Mouse (Mus musculus): ENCODE results near the gene Znrf2. TPM values are rescaled to one million over a fixed set of nuclear protein-coding genes. Genes with fewer than 3 reads are reported as not detected.
A peak's percentile ranks its signal among the peaks of the same experiment; 100 is the strongest.
"Not testable (repeated sequence)": the region's sequence is repeated elsewhere in the genome, so short reads cannot be mapped to it uniquely, and the experiment has no call there.

Gene Znrf2
- polyA plus RNA-seq, 1 experiment from 2014 or later = 5.3 TPM

DNA sequence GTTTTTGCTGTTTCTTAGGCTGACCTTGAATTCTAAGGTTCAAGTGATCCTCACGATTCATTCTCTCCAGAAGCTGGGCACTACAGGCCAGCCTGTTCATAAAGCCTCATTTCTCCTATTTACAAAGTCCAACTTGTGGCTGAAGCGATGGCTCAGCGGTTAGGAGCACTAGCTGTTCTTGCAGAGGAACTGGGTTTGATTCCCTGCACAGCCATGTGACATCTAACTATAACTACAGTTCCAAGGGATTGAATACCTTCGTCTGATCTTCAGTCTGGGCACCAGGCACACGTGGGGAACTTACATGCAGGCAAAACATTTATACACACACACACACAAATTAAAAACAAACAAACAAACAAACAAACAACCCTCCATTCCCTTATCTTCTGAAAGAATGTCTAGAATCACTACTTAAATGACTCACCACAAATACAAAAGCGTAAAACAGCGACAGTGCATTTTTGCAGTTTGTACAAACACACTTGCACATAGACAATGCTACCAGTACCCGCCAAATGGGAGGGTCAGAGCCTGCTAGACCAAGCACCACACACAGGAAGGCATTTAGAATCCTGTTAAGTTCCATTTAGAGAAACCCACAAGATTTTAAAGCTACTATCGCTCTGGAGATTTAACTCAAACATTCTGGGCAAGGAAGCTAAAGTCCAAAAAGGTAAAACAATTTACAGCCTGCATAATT is 1.1 kb upstream of the Znrf2 start:
- WGBS = 82% methylated on average over 9 of the region's 9 CpGs
- Histone ChIP-seq H3K4me2 (ENCODE audit: low read length) (peak overlapping the region; percentile 62), H3K9me3 (ENCODE audit: control insufficient read depth, low read length) (no peaks in the 10 kb centered on the region), H3K4me3 (ENCODE audit: low read length) (no peak overlapping the region), H3K27ac (ENCODE audit: low read depth, low read length) (no peak overlapping the region), H3K9ac (ENCODE audit: low read depth, low read length) (peak overlapping the region; percentile 28; the same call in 1 of the 2 replicates), H3K27me3 (replicated peaks; ENCODE audit: control insufficient read depth, insufficient read depth, low read length) (no peaks in the 10 kb centered on the region), H3K36me3 (ENCODE audit: control insufficient read depth, insufficient read depth, low read length) (no peaks in the 10 kb centered on the region), H3K4me1 (ENCODE audit: control insufficient read depth, insufficient read depth, low read depth, low read length) (peaks cover 31% of the 10 kb centered on the region)
- ATAC-seq = no peak

DNA sequence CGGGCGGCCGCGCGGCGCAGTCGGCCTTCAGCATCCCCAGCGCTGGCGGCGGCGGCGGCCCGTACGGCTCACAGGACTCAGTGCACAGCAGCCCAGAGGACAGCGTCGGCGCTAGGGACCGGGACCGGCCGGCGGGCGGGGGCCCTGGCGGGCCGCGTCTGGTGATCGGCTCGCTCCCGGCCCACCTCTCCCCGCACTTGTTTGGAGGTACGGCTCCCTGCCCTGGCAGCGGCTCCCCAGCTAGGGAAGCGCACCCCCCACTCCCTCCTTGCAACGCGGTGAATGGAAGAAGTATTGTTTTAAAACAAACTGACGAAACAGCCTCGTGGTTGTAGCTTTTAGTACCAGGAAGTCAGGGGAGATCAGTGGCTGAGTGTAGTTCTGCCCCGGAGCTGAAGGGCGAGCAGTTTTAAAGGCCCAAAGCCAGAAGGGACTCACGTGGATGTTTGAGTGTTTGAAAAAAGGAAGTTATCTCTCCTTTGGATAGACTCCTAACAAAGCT is 601 bp downstream of the Znrf2 start:
- WGBS = 2% methylated on average over 25 of the region's 39 CpGs
- peaks cover 25% of the 10 kb centered on the region for H3K4me1 ChIP-seq (ENCODE audit: control insufficient read depth, insufficient read depth, low read depth, low read length)
- no peaks in the 10 kb centered on the region for H3K27me3 ChIP-seq (replicated peaks; ENCODE audit: control insufficient read depth, insufficient read depth, low read length)
- no peaks in the 10 kb centered on the region for H3K36me3 ChIP-seq (ENCODE audit: control insufficient read depth, insufficient read depth, low read length)
- peak overlapping the region; percentile 79 for H3K4me3 ChIP-seq (ENCODE audit: low read length)
- H3K9me3 ChIP-seq (ENCODE audit: control insufficient read depth, low read length) = no peaks in the 10 kb centered on the region
- peak; percentile 25 for ATAC-seq
- H3K27ac ChIP-seq (ENCODE audit: low read depth, low read length) = peak overlapping the region; percentile 97
- H3K4me2 ChIP-seq (ENCODE audit: low read length) = peak overlapping the region; percentile 53
- H3K9ac ChIP-seq (ENCODE audit: low read depth, low read length) = peak overlapping the region; percentile 90

- Histone ChIP-seq H3K27me3 (replicated peaks; ENCODE audit: control insufficient read depth, insufficient read depth, low read length) (no peaks in the 10 kb centered on the region), H3K27ac (ENCODE audit: low read depth, low read length) (no peak overlapping the region), H3K4me3 (ENCODE audit: low read length) (peak overlapping the region; percentile 79), H3K36me3 (ENCODE audit: control insufficient read depth, insufficient read depth, low read length) (no peaks in the 10 kb centered on the region), H3K4me2 (ENCODE audit: low read length) (peak overlapping the region; percentile 53), H3K9ac (ENCODE audit: low read depth, low read length) (0 out of 2 replicates have a peak overlapping the region, but pooled peaks have one; percentile 90), H3K9me3 (ENCODE audit: control insufficient read depth, low read length) (no peaks in the 10 kb centered on the region), H3K4me1 (ENCODE audit: control insufficient read depth, insufficient read depth, low read depth, low read length) (peaks cover 22% of the 10 kb centered on the region)
- WGBS = 53% methylated on average over 2 of the region's 2 CpGs
- ATAC-seq = no peak
These were observed 1.7 kb downstream of the Znrf2 start for GRCm38 (mm10) chr6:54818389-54818788.

DNA sequence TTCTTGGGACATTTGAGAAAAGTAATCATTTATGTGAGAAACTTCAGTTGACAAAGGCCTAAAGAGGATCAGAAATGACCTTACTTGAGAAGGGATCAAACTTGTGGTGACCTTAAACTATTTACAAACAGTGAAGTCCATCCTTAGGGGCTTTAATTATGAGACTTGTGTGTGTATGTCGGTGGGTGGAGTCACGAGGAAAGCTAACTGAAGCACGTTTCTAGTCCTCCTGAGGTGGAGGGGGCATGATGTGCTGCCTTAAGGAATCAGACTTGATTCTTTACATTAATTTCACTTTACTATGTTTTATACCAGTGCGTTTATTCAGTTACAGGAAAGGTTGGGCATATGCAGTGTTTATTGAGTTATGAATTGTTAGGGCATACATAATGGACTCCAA is 2.6 kb downstream of the Znrf2 start:
- Histone ChIP-seq H3K4me2 (ENCODE audit: low read length) (no peak overlapping the region), H3K27ac (ENCODE audit: low read depth, low read length) (no peak overlapping the region)
- WGBS = 44% methylated on average over 4 of the region's 4 CpGs

DNA sequence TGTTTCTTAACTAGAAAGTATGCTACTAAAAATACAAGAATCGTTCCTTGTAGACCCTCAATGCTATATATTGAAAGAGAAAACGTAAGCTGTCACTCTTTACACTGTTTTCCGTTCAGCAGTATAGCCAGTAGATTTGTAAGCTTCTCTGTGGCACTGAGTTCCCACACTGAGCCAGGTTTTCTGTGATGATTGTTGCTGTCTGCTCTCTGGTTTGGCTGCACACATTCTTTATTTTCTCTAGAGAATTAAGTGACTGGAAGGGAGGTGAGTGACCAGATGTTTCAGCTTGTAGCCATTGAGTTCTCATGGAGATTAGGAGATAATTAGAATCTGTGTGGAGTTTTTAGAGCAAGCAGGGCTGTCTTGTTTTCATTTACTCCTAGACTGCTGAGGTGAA is 3.0 kb downstream of the Znrf2 start:
- Histone ChIP-seq H3K4me3 (ENCODE audit: low read length) (no peak overlapping the region), H3K36me3 (ENCODE audit: control insufficient read depth, insufficient read depth, low read length) (no peaks in the 10 kb centered on the region), H3K9ac (ENCODE audit: low read depth, low read length) (no peak overlapping the region), H3K27ac (ENCODE audit: low read depth, low read length) (no peak overlapping the region), H3K4me2 (ENCODE audit: low read length) (no peak overlapping the region), H3K4me1 (ENCODE audit: control insufficient read depth, insufficient read depth, low read depth, low read length) (peaks cover 22% of the 10 kb centered on the region), H3K9me3 (ENCODE audit: control insufficient read depth, low read length) (no peaks in the 10 kb centered on the region), H3K27me3 (replicated peaks; ENCODE audit: control insufficient read depth, insufficient read depth, low read length) (no peaks in the 10 kb centered on the region)
- 54% methylated on average over 3 of the region's 3 CpGs for WGBS
- no peak for ATAC-seq

More for the DNA sequence above, 2.6 kb downstream of the Znrf2 start:
- Histone ChIP-seq H3K4me3 (ENCODE audit: low read length) (no peak overlapping the region), H3K4me1 (ENCODE audit: control insufficient read depth, insufficient read depth, low read depth, low read length) (peaks cover 22% of the 10 kb centered on the region), H3K36me3 (ENCODE audit: control insufficient read depth, insufficient read depth, low read length) (no peaks in the 10 kb centered on the region), H3K9ac (ENCODE audit: low read depth, low read length) (no peak overlapping the region), H3K27me3 (replicated peaks; ENCODE audit: control insufficient read depth, insufficient read depth, low read length) (no peaks in the 10 kb centered on the region), H3K9me3 (ENCODE audit: control insufficient read depth, low read length) (no peaks in the 10 kb centered on the region)
- no peak for ATAC-seq

GRCm38 (mm10) chr6:54822348-54822747 is 5.6 kb downstream of the Znrf2 start:
- no peak overlapping the region for H3K4me2 ChIP-seq (ENCODE audit: low read length)
- no peaks in the 10 kb centered on the region for H3K36me3 ChIP-seq (ENCODE audit: control insufficient read depth, insufficient read depth, low read length)
- no peak overlapping the region for H3K27ac ChIP-seq (ENCODE audit: low read depth, low read length)
- no peaks in the 10 kb centered on the region for H3K9me3 ChIP-seq (ENCODE audit: control insufficient read depth, low read length)
- peaks cover 18% of the 10 kb centered on the region for H3K4me1 ChIP-seq (ENCODE audit: control insufficient read depth, insufficient read depth, low read depth, low read length)
- 84% methylated on average over 4 of the region's 4 CpGs for WGBS
- H3K27me3 ChIP-seq (replicated peaks; ENCODE audit: control insufficient read depth, insufficient read depth, low read length) = no peaks in the 10 kb centered on the region
- H3K4me3 ChIP-seq (ENCODE audit: low read length) = no peak overlapping the region
- H3K9ac ChIP-seq (ENCODE audit: low read depth, low read length) = no peak overlapping the region
- no peak for ATAC-seq

GRCm38 (mm10) chr6:54824561-54824960 is 7.8 kb downstream of the Znrf2 start:
- H3K36me3 ChIP-seq (ENCODE audit: control insufficient read depth, insufficient read depth, low read length); ATAC-seq; H3K4me2 ChIP-seq (ENCODE audit: low read length); H3K27ac ChIP-seq (ENCODE audit: low read depth, low read length); H3K4me3 ChIP-seq (ENCODE audit: low read length); H3K4me1 ChIP-seq (ENCODE audit: control insufficient read depth, insufficient read depth, low read depth, low read length); H3K9me3 ChIP-seq (ENCODE audit: control insufficient read depth, low read length); H3K9ac ChIP-seq (ENCODE audit: low read depth, low read length); H3K27me3 ChIP-seq (replicated peaks; ENCODE audit: control insufficient read depth, insufficient read depth, low read length): not testable (repeated sequence)
- 95% methylated on average over 2 of the region's 2 CpGs for WGBS

DNA sequence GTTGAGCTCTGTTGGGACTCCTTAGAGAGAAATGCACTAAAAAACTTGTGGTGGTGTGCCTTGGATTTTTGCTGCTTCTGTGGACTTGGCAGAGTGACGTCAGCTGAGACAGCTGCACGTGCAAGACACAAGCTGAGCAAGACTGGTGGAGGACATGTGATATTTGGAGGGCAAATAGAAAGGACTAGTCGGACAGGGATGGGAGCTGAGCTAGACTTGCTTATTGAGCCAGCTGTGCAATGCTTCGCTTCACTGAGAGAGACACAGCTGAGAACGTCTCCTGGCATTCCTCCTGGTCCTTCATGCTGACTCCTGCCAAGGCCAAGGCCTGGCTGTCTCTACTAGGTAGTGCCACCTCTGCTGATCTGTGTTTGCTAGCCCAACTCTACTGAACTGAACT is 10.8 kb downstream of the Znrf2 start:
- H3K4me2 ChIP-seq (ENCODE audit: low read length) = no peak overlapping the region
- WGBS = 60% methylated on average over 5 of the region's 5 CpGs
- no peaks in the 10 kb centered on the region for H3K27me3 ChIP-seq (replicated peaks; ENCODE audit: control insufficient read depth, insufficient read depth, low read length)
- no peaks in the 10 kb centered on the region for H3K9me3 ChIP-seq (ENCODE audit: control insufficient read depth, low read length)
- ATAC-seq = no peak
- H3K4me1 ChIP-seq (ENCODE audit: control insufficient read depth, insufficient read depth, low read depth, low read length) = peaks cover 4% of the 10 kb centered on the region
- H3K27ac ChIP-seq (ENCODE audit: low read depth, low read length) = no peak overlapping the region
- no peak overlapping the region for H3K9ac ChIP-seq (ENCODE audit: low read depth, low read length)
- no peaks in the 10 kb centered on the region for H3K36me3 ChIP-seq (ENCODE audit: control insufficient read depth, insufficient read depth, low read length)
- H3K4me3 ChIP-seq (ENCODE audit: low read length) = no peak overlapping the region

DNA sequence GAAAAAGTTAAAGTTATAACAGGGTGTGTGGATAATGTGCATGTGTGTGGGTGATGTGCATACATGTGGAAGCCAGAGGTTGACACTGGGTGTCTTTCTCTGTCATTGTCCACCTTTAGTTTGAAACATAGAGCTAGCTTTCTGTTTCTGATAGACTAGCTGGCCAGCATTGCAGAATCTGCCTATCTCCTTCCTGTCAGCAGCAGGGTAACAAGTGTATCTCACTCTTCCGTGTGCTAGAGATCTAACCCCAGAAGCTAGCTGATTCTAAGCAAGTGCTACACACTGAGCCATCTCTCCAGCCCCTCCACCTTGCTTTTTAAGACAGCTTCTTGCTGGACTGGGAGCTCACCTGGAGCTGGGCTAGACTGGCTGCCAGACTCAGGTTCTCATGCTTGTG is 11.6 kb downstream of the Znrf2 start:
- H3K4me3 ChIP-seq (ENCODE audit: low read length) = no peak overlapping the region
- H3K36me3 ChIP-seq (ENCODE audit: control insufficient read depth, insufficient read depth, low read length) = no peaks in the 10 kb centered on the region
- no peaks in the 10 kb centered on the region for H3K27me3 ChIP-seq (replicated peaks; ENCODE audit: control insufficient read depth, insufficient read depth, low read length)
- 100% methylated on average over 1 of the region's 1 CpGs for WGBS
- peaks cover 4% of the 10 kb centered on the region for H3K4me1 ChIP-seq (ENCODE audit: control insufficient read depth, insufficient read depth, low read depth, low read length)
- H3K9ac ChIP-seq (ENCODE audit: low read depth, low read length) = no peak overlapping the region
- H3K27ac ChIP-seq (ENCODE audit: low read depth, low read length) = no peak overlapping the region
- H3K9me3 ChIP-seq (ENCODE audit: control insufficient read depth, low read length) = no peaks in the 10 kb centered on the region
- no peak overlapping the region for H3K4me2 ChIP-seq (ENCODE audit: low read length)
- ATAC-seq = no peak

Measured in hindbrain, embryonic 16.5 days (tissue).